In genomic region chr17:71006976-71007375, GRCm38 (mm10) we compare ENCODE assay signal across 22 mouse cellular contexts. TPM values are rescaled to one million over a fixed set of nuclear protein-coding genes. Genes with fewer than 3 reads are reported as not detected.
DNase-seq lines count a peak whose midpoint lies in the region; ATAC-seq lines count a peak whose summit lies in the region.
"Had no signal": no experiment of that assay in that cellular context is flagged by ENCODE, and none has a peak within 500 bp of the region (broad histone marks: within the 10 kb centered on the region; RNA-seq: fewer than 3 reads in every experiment).

No protein-coding gene starts in this region.

- intact Hi-C loops in heart, postnatal 14 days (cut with DNase I): loop anchor here (5.0 kb wide), 1 partner anchor 190 kb away; no protein-coding TSS in a partner anchor

- H3K27me3 ChIP-seq in heart, embryonic 10.5 days (ENCODE audit: insufficient read depth, poor library complexity, severe bottlenecking): no peaks in the 10 kb centered on the region
- no peaks in the 10 kb centered on the region for H3K27me3 ChIP-seq in midbrain, embryonic 11.5 days (ENCODE audit: control insufficient read depth, insufficient read depth, low read length)
- H3K27me3 ChIP-seq in midbrain, embryonic 16.5 days (ENCODE audit: control insufficient read depth, insufficient read depth, low read depth, low read length): no peaks in the 10 kb centered on the region
- H3K27me3 ChIP-seq: CH12.LX, Patski had no signal

- peak; percentile 35 for DNase-seq in heart, adult 11 months
- DNase-seq in heart, adult 8-10 months (ENCODE audit: low spot score): no peak
- peak; percentile 61 for DNase-seq in heart, embryonic 10.5 days (ENCODE audit: low spot score)
- no peak for DNase-seq in heart, postnatal 14 days
- DNase-seq in midbrain, embryonic 11.5 days (ENCODE audit: low spot score, missing footprints): peak; percentile 60
- peak; percentile 27 for DNase-seq in testis, postnatal 10 days (ENCODE audit: low spot score)
- DNase-seq in testis, postnatal 14 days (ENCODE audit: low spot score): no peak
- DNase-seq: adrenal gland, adult 2 months; adrenal gland, adult 8-10 months; adrenal gland, postnatal 10 days; adrenal gland, postnatal 14 days; adrenal gland, postnatal 25 days; adrenal gland, postnatal 36 days; B cell, adult 2 months; cerebellum, adult 11 months; cerebellum, adult 11-12 months had no signal

- no peak overlapping the region for H3K27ac ChIP-seq in heart, embryonic 10.5 days
- no peak overlapping the region for H3K27ac ChIP-seq in midbrain, embryonic 11.5 days (ENCODE audit: low read depth, low read length)
- H3K27ac ChIP-seq in midbrain, embryonic 16.5 days (ENCODE audit: low read length): no peak overlapping the region

- no peak overlapping the region for H3K4me2 ChIP-seq in midbrain, embryonic 11.5 days
- H3K4me2 ChIP-seq in midbrain, embryonic 16.5 days (ENCODE audit: low read length): no peak overlapping the region

- no peaks in the 10 kb centered on the region for H3K9me3 ChIP-seq in heart, embryonic 10.5 days
- no peaks in the 10 kb centered on the region for H3K9me3 ChIP-seq in midbrain, embryonic 11.5 days (ENCODE audit: control insufficient read depth, low read length)
- H3K9me3 ChIP-seq in midbrain, embryonic 16.5 days (replicated peaks; ENCODE audit: control insufficient read depth, low read length, poor library complexity, severe bottlenecking): no peaks in the 10 kb centered on the region
- H3K9me3 ChIP-seq: G1E had no signal

- peaks cover 11% of the 10 kb centered on the region for H3K4me1 ChIP-seq in heart, embryonic 10.5 days
- H3K4me1 ChIP-seq in midbrain, embryonic 11.5 days (ENCODE audit: control insufficient read depth, insufficient read depth, low read length): peaks cover 4% of the 10 kb centered on the region; the same call in 1 of the 2 replicates
- H3K4me1 ChIP-seq in midbrain, embryonic 16.5 days (ENCODE audit: control insufficient read depth, insufficient read depth, low read length): peaks cover 5% of the 10 kb centered on the region; the same call in 1 of the 2 replicates

- H3K4me3 ChIP-seq in heart, embryonic 10.5 days: no peak overlapping the region
- H3K4me3 ChIP-seq in midbrain, embryonic 11.5 days (ENCODE audit: low read depth, low read length): no peak overlapping the region
- no peak overlapping the region for H3K4me3 ChIP-seq in midbrain, embryonic 16.5 days (ENCODE audit: low read depth, low read length)

- no peak overlapping the region for H3K9ac ChIP-seq in midbrain, embryonic 11.5 days (ENCODE audit: low read length)
- no peak overlapping the region for H3K9ac ChIP-seq in midbrain, embryonic 16.5 days (ENCODE audit: low read depth, low read length)

- no peaks in the 10 kb centered on the region for H3K36me3 ChIP-seq in heart, embryonic 10.5 days
- no peaks in the 10 kb centered on the region for H3K36me3 ChIP-seq in midbrain, embryonic 11.5 days (ENCODE audit: control insufficient read depth, insufficient read depth, low read length)
- no peaks in the 10 kb centered on the region for H3K36me3 ChIP-seq in midbrain, embryonic 16.5 days (ENCODE audit: control insufficient read depth, insufficient read depth, low read length)
- H3K36me3 ChIP-seq: G1E had no signal

- 74% methylated on average over 5 of the region's 5 CpGs for WGBS in heart, embryonic 10.5 days
- 83% methylated on average over 5 of the region's 5 CpGs for WGBS in midbrain, embryonic 11.5 days
- 87% methylated on average over 5 of the region's 5 CpGs for WGBS in midbrain, embryonic 16.5 days

- ATAC-seq in midbrain, embryonic 11.5 days (ENCODE audit: low FRiP score): no peak
- no peak for ATAC-seq in midbrain, embryonic 16.5 days
- ATAC-seq: activated CD4-positive, CD25-positive, alpha-beta regulatory T cell, adult 4 months; CD4-positive, CD25-positive, alpha-beta regulatory T cell, adult 4 months; Patski had no signal

RNA-seq across cellular contexts. Expression of gene Myl12a, which starts 4.3 kb away (rescaled TPM):
- total RNA-seq in heart, adult 8-10 months (2022): 1,000 to 10,000 TPM in 3 of 4 experiments, 100 to 1,000 TPM in 1; 878 to 1,206 (median 1,167) TPM
- 742 and 776 TPM in 2 replicates for polyA plus RNA-seq in heart, embryonic 10.5 days (2016; fragmentation: Nextera tagmentation; extraction: Ambion mirVana)
- 100 to 1,000 TPM; 728 to 823 TPM for total RNA-seq in heart, postnatal 14 days (2021)
- polyA plus RNA-seq in midbrain, embryonic 11.5 days (2014; fragmentation: Nextera tagmentation; extraction: Ambion mirVana): 375 and 403 TPM in 2 replicates
- polyA plus RNA-seq in midbrain, embryonic 16.5 days (2015; fragmentation: Nextera tagmentation; extraction: Ambion mirVana): 82.2 and 92.0 TPM in 2 replicates

RNA-seq across cellular contexts. Expression of gene Myom1, which starts 4.5 kb away (rescaled TPM):
- 1,000 to 10,000 TPM; 1,005 to 1,153 (median 1,086) TPM for total RNA-seq in heart, adult 8-10 months (2022)
- 109 and 198 TPM in 2 replicates for polyA plus RNA-seq in heart, embryonic 10.5 days (2016; fragmentation: Nextera tagmentation; extraction: Ambion mirVana)
- 1,000 to 10,000 TPM; 1,141 to 1,154 TPM for total RNA-seq in heart, postnatal 14 days (2021)
- polyA plus RNA-seq in midbrain, embryonic 11.5 days (2014; fragmentation: Nextera tagmentation; extraction: Ambion mirVana): 1.3 and 1.4 TPM in 2 replicates
- polyA plus RNA-seq in midbrain, embryonic 16.5 days (2015; fragmentation: Nextera tagmentation; extraction: Ambion mirVana): 1.3 and 1.4 TPM in 2 replicates

Comparison
In these comparisons a context has a peak if more than half of its experiments do, and no peak if none do; other contexts are left out.
1. DNase-seq: peak in heart, adult 11 months (single experiment), heart, embryonic 10.5 days (single experiment), midbrain, embryonic 11.5 days (single experiment) and testis, postnatal 10 days (single experiment); none in heart, adult 8-10 months (single experiment), heart, postnatal 14 days (0 of 2) and testis, postnatal 14 days (single experiment).
2. RNA of gene Myom1, which starts 4.5 kb away (polyA plus RNA-seq): 109 to 198 TPM in heart, embryonic 10.5 days; 1.3 to 1.4 TPM in midbrain, embryonic 16.5 days and 1.3 to 1.4 TPM in midbrain, embryonic 11.5 days; every median in the first group is over 10 times any median in the second.